Mouse (Mus musculus): ENCODE results near the gene Chmp4b. TPM values are rescaled to one million over a fixed set of nuclear protein-coding genes. Genes with fewer than 3 reads are reported as not detected.

The Chmp4b gene
- polyA plus RNA-seq, 2 experiments: 20.7 to 206 TPM

- 60% methylated on average over 10 of the region's 10 CpGs for WGBS
- Histone ChIP-seq H3K4me2 (replicated peaks; ENCODE audit: low read depth, low read length, severe bottlenecking) (no peak overlapping the region), H3K4me3 (replicated peaks; ENCODE audit: low read length) (no peak overlapping the region), H3K27me3 (ENCODE audit: control insufficient read depth, insufficient read depth, low read length) (no peaks in the 10 kb centered on the region), H3K36me3 (ENCODE audit: control insufficient read depth, insufficient read depth, low read length) (no peaks in the 10 kb centered on the region), H3K4me1 (ENCODE audit: control insufficient read depth, insufficient read depth, low read length) (peaks cover 6% of the 10 kb centered on the region), H3K9ac (ENCODE audit: low read depth, low read length, severe bottlenecking) (no peak overlapping the region), H3K9me3 (ENCODE audit: control insufficient read depth, low read length) (no peaks in the 10 kb centered on the region), H3K27ac (replicated peaks; ENCODE audit: low read depth, low read length) (no peak overlapping the region)
- no peak for DNase-seq (ENCODE audit: low spot score)
- no peak for TF ChIP-seq POLR2A (IDR thresholded peaks at IDR 0.05; ENCODE audit: borderline replicate concordance, extremely low read depth, insufficient read depth, insufficient read length)
- ATAC-seq (ENCODE audit: low FRiP score, low read depth): no peak
These were observed 42.3 kb upstream of the Chmp4b start for GRCm38 (mm10) chr2:154609050-154609767.

DNA sequence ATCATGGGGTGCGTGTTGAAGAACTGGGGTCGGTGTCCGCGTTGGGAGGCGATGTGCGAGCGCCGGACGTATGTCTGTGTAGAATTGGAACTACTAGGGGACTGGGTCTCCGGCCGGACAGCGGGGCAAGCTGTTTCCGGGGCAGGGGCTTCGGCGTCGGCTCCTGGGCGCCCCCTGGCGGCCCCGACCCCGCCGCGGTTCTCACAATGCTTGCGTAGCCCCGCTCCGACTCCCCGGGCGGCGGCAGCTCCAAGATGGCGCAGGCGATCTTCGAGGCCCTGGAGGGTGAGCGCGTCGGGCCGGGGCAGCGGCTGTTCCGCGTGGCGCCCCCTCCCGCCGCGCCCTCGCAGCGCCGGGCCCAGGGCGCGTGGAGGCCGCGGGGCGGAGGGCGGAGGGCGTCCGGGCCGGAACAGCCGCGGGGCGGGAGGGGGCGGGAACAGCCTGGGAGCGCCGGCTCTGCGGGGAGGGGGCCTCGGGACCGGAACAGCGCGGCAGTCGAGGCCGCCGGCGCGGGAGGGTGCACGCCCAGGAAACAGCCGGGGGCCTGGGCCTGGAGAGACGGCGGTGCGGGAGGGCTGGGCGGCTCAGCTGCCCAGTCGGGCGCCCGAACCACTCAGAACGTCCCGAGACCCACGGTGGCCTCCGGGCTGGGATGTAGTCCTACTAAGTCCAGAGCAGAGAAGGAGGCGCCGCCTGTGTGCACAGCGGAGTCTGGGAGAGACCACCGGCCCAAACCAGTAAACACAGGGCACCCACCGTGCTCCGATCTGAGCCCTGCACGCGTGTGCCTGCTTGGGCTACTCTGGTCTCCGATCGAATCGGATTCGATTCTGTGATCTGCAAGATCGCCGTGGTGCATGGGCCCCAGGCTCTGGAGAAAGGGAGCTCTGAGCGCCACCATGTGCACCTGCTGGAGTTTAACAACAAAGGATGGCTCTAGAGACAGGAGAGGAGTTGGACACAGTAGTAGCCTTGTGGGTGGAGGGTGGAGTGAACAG lies 38.1 kb upstream of the Chmp4b start, which contains the start of the genes Zfp341 and 4930519P11Rik:
Gene Zfp341 (plus strand): TSS at position 180 of the 998 bp plus-strand sequence.
Gene 4930519P11Rik (minus strand): TSS at position 320 of the 998 bp plus-strand sequence.
- ATAC-seq (ENCODE audit: low FRiP score, low read depth): peak; percentile 93
- H3K4me2 ChIP-seq (replicated peaks; ENCODE audit: low read depth, low read length, severe bottlenecking): peak within 1 kb of the TSS; percentile 77
- peaks cover 6% of the 10 kb centered on the region for H3K4me1 ChIP-seq (ENCODE audit: control insufficient read depth, insufficient read depth, low read length)
- H3K36me3 ChIP-seq (ENCODE audit: control insufficient read depth, insufficient read depth, low read length): no peaks in the 10 kb centered on the region
- H3K4me3 ChIP-seq (replicated peaks; ENCODE audit: low read length): peak within 1 kb of the TSS; percentile 61
- TF ChIP-seq POLR2A (IDR thresholded peaks at IDR 0.05; ENCODE audit: borderline replicate concordance, extremely low read depth, insufficient read depth, insufficient read length): peak; percentile 61; the same call in 1 of the 2 replicates
- DNase-seq (ENCODE audit: low spot score): peak; percentile 89
- whole genome bisulfite sequencing: under 1% methylated on average over 42 of the region's 98 CpGs
- H3K9ac ChIP-seq (ENCODE audit: low read depth, low read length, severe bottlenecking): peak within 1 kb of the TSS; percentile 86
- no peaks in the 10 kb centered on the region for H3K27me3 ChIP-seq (ENCODE audit: control insufficient read depth, insufficient read depth, low read length)
- H3K27ac ChIP-seq (replicated peaks; ENCODE audit: low read depth, low read length): peak within 1 kb of the TSS; percentile 95
- H3K9me3 ChIP-seq (ENCODE audit: control insufficient read depth, low read length): no peaks in the 10 kb centered on the region

GRCm38 (mm10) chr2:154614841-154615576 lies 36.5 kb upstream of the Chmp4b start:
- Histone ChIP-seq H3K9ac (ENCODE audit: low read depth, low read length, severe bottlenecking) (no peak overlapping the region), H3K4me1 (ENCODE audit: control insufficient read depth, insufficient read depth, low read length) (peaks cover 6% of the 10 kb centered on the region), H3K9me3 (ENCODE audit: control insufficient read depth, low read length) (no peaks in the 10 kb centered on the region), H3K4me2 (replicated peaks; ENCODE audit: low read depth, low read length, severe bottlenecking) (peak overlapping the region; percentile 10; the same call in 1 of the 2 replicates), H3K36me3 (ENCODE audit: control insufficient read depth, insufficient read depth, low read length) (no peaks in the 10 kb centered on the region), H3K27me3 (ENCODE audit: control insufficient read depth, insufficient read depth, low read length) (no peaks in the 10 kb centered on the region), H3K27ac (replicated peaks; ENCODE audit: low read depth, low read length) (no peak overlapping the region), H3K4me3 (replicated peaks; ENCODE audit: low read length) (no peak overlapping the region)
- TF ChIP-seq POLR2A (IDR thresholded peaks at IDR 0.05; ENCODE audit: borderline replicate concordance, extremely low read depth, insufficient read depth, insufficient read length): no peak
- ATAC-seq (ENCODE audit: low FRiP score, low read depth) (no peak), DNase-seq (ENCODE audit: low spot score) (no peak)
- WGBS: 70% methylated on average over 19 of the region's 19 CpGs

GRCm38 (mm10) chr2:154615674-154616073 lies 35.8 kb upstream of the Chmp4b start:
- TF ChIP-seq POLR2A (IDR thresholded peaks at IDR 0.05; ENCODE audit: borderline replicate concordance, extremely low read depth, insufficient read depth, insufficient read length): no peak
- Histone ChIP-seq H3K4me3 (replicated peaks; ENCODE audit: low read length) (no peak overlapping the region), H3K36me3 (ENCODE audit: control insufficient read depth, insufficient read depth, low read length) (no peaks in the 10 kb centered on the region), H3K9me3 (ENCODE audit: control insufficient read depth, low read length) (no peaks in the 10 kb centered on the region), H3K9ac (ENCODE audit: low read depth, low read length, severe bottlenecking) (no peak overlapping the region), H3K27me3 (ENCODE audit: control insufficient read depth, insufficient read depth, low read length) (no peaks in the 10 kb centered on the region), H3K27ac (replicated peaks; ENCODE audit: low read depth, low read length) (no peak overlapping the region), H3K4me2 (replicated peaks; ENCODE audit: low read depth, low read length, severe bottlenecking) (no peak overlapping the region), H3K4me1 (ENCODE audit: control insufficient read depth, insufficient read depth, low read length) (peaks cover 6% of the 10 kb centered on the region)
- DNase-seq (ENCODE audit: low spot score): no peak
- no peak for ATAC-seq (ENCODE audit: low FRiP score, low read depth)
- WGBS: 92% methylated on average over 5 of the region's 5 CpGs
